Mouse (Mus musculus): ENCODE measurements at regions not wholly inside any gene's neighbourhood (a gene's known extent, or its start where the extent isn't known, plus 50 kb on each side); places are given as distances from the start of the nearest gene placed in this dataset.

DNA sequence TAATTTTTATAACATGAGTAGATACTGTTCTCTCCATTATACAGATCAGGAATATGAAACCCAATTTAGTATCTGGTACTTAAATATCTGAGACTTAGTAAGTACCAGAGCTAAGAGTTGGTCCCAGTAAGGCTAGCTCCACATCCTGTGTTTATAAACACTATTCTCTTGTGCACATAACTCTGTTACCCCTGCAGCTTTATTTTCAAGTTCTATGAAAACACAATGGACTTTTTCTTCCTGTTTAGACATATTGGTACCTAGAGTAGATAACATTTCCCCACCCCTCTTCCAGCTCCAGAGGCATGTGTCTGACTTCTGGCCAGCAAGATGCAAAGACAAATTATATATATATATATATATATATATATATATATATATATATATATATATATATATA, 216.8 kb downstream of the Gm826 start:
- no peak for ATAC-seq (ENCODE audit: insufficient number of reproducible peaks, low FRiP score, low TSS enrichment, low read depth)

DNA sequence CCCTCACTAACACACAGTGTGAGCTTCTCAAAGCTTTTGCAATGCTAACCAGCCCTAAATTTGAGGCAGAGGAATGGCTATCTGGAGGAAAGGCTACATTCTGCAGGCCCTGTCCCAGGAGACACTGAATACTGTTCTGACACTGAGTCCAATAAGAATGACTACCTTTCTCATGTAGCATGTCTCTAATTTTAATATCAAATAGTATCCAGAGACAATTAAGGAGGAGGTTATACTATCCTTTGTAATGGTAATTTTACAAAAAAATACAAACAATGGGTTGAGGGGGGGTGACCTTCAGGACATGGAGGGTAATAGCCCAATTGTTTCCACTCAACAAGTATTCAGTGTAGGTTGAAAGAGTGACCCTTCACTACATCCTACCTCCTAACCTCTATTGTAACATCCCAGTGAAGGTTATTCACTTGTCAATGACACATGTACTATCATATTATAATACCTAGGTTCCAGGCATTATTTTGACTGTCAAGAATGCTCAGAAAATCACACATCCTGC, 222.7 kb downstream of the Gm826 start:
- no peaks in the 10 kb centered on the region for H3K4me1 ChIP-seq
- no peak for ATAC-seq (ENCODE audit: insufficient number of reproducible peaks, low FRiP score, low TSS enrichment, low read depth)
- H3K4me2 ChIP-seq (replicated peaks) = no peak overlapping the region
- no peaks in the 10 kb centered on the region for H3K9me3 ChIP-seq (replicated peaks)
- no peaks in the 10 kb centered on the region for H3K36me3 ChIP-seq
- no peak overlapping the region for H3K9ac ChIP-seq
- H3K27ac ChIP-seq (replicated peaks) = no peak overlapping the region
- H3K27me3 ChIP-seq = no peaks in the 10 kb centered on the region
- no peak overlapping the region for H3K4me3 ChIP-seq (replicated peaks)

More for the DNA sequence above, 216.8 kb downstream of the Gm826 start:
- Histone ChIP-seq H3K4me1 (no peaks in the 10 kb centered on the region), H3K9ac (no peak overlapping the region), H3K4me2 (replicated peaks) (no peak overlapping the region), H3K9me3 (replicated peaks) (no peaks in the 10 kb centered on the region), H3K27ac (replicated peaks) (no peak overlapping the region), H3K4me3 (replicated peaks) (no peak overlapping the region), H3K27me3 (no peaks in the 10 kb centered on the region), H3K36me3 (no peaks in the 10 kb centered on the region)

DNA sequence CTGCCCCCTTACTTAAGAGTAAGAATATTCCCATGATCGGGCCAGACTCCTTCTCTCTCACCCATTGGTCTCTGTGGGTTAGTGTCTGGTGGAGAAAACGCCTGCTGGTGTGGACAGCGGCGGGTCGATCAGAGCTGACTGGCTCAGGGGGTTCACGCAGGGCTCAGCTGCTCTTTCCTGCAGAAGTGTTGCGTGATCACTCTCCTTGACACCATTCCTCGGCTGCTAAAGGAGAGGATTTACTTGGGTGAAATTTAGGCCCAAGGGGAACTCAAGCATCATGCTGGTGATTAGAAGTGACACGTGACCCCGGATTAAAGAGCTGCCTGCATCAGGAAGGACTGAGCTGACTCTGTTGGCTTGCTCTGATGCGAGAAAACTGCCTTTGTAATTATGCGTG, 240.9 kb downstream of the Gm826 start:
- Histone ChIP-seq H3K9me3 (replicated peaks) (no peaks in the 10 kb centered on the region), H3K27me3 (no peaks in the 10 kb centered on the region), H3K9ac (no peak overlapping the region), H3K36me3 (no peaks in the 10 kb centered on the region), H3K27ac (replicated peaks) (no peak overlapping the region), H3K4me1 (no peaks in the 10 kb centered on the region), H3K4me3 (replicated peaks) (no peak overlapping the region), H3K4me2 (replicated peaks) (no peak overlapping the region)
- 31% methylated on average over 12 of the region's 12 CpGs for whole genome bisulfite sequencing
- no peak for ATAC-seq (ENCODE audit: insufficient number of reproducible peaks, low FRiP score, low TSS enrichment, low read depth)

DNA sequence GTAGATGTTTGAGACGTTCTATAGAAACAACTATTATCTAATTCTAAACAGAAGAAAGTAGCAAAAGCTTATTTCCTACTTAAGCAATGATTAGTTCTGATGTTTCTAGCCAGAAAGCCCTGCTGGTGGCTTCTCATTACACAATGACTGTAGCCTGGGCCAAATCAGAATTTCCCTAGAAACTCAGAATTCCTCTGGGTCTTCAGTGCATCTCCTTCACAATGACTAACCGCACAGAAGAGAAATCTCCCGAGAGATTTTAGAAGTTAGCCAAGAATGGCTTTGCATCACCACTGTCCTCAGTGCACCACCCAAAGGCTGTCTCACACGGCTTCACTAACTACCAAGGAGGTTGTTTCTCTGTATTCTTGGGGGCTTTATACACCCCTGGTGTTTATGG, 248.0 kb downstream of the Gm826 start:
- Histone ChIP-seq H3K36me3 (no peaks in the 10 kb centered on the region), H3K9me3 (replicated peaks) (no peaks in the 10 kb centered on the region), H3K27me3 (no peaks in the 10 kb centered on the region), H3K9ac (no peak overlapping the region), H3K4me1 (no peaks in the 10 kb centered on the region), H3K27ac (replicated peaks) (no peak overlapping the region), H3K4me3 (replicated peaks) (no peak overlapping the region), H3K4me2 (replicated peaks) (no peak overlapping the region)
- no peak for ATAC-seq (ENCODE audit: insufficient number of reproducible peaks, low FRiP score, low TSS enrichment, low read depth)
- WGBS = 78% methylated on average over 4 of the region's 4 CpGs

DNA sequence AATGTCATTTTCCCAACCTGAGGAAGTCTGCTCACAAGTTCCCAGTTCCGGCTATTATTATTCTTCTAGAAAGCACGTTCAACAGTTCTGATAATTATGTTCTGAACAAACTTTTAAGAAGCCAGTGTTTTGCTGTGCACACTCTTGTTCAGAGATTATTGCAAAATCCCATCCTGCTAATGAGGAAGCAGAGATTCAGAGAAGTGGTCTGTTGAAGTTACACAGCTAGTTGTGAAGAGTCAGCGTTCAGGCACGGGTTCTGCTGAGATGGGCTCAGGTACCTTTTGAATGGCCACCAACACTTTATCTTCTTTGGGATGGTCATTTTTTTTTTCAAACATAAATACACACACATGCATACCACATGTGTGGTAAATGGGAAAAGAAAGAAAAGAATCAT, 250.3 kb downstream of the Gm826 start:
- no peaks in the 10 kb centered on the region for H3K9me3 ChIP-seq (replicated peaks)
- no peak overlapping the region for H3K27ac ChIP-seq (replicated peaks)
- no peaks in the 10 kb centered on the region for H3K36me3 ChIP-seq
- no peak overlapping the region for H3K4me3 ChIP-seq (replicated peaks)
- H3K4me1 ChIP-seq = no peaks in the 10 kb centered on the region
- no peaks in the 10 kb centered on the region for H3K27me3 ChIP-seq
- no peak overlapping the region for H3K9ac ChIP-seq
- ATAC-seq (ENCODE audit: insufficient number of reproducible peaks, low FRiP score, low TSS enrichment, low read depth) = no peak
- H3K4me2 ChIP-seq (replicated peaks) = no peak overlapping the region
- WGBS = 79% methylated on average over 4 of the region's 4 CpGs

DNA sequence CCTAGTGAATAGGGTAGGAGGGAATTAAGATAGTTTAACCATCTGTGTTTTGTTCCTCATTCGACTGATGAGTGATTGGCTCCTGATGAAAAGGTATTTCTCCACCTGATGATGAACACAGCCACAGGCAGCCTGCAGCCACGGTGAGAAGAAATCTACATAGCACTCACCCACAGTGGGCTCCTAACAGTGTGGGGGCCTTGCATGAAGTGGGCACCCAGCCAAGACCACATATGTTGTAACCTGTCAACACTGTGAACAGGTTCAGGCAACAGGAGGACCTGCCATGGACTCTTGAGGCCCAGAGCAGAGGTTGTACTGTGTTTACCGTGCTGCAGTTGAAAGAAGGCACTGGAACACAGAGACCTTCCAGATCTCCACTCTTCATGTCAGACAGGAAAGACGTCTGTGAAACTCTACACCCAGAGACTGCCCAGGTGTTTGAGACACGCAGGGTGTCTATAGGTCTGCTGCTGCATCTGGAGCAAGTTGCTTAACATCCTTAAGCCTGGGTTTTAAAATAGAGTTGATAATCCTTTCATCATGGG, 251.8 kb downstream of the Gm826 start:
- Histone ChIP-seq H3K27me3 (no peaks in the 10 kb centered on the region), H3K4me3 (replicated peaks) (no peak overlapping the region), H3K27ac (replicated peaks) (no peak overlapping the region), H3K36me3 (no peaks in the 10 kb centered on the region), H3K4me2 (replicated peaks) (no peak overlapping the region), H3K4me1 (no peaks in the 10 kb centered on the region), H3K9me3 (replicated peaks) (no peaks in the 10 kb centered on the region), H3K9ac (no peak overlapping the region)
- ATAC-seq (ENCODE audit: insufficient number of reproducible peaks, low FRiP score, low TSS enrichment, low read depth) = peak; percentile 79; the same call in 1 of the 2 replicates
- WGBS = 34% methylated on average over 5 of the region's 5 CpGs

DNA sequence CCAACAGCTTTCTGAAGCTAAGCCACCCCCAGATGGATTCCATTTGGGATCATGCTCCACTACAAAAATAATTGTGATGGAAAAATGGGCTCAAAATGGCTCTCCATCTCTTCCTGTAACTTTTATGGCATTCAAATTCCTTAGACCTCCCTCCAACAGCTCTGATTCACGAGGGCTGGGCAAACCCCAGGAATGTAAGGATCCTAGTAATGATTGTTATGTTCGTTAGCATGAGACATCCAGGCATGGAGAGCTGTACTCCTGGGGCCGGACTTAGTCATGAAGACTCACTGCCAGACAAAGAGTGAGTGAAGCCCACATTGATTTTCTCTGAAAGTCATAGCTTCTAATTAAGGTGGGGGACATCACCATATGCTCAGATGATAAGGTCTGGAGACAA, 258.3 kb downstream of the Gm826 start:
- H3K27me3 ChIP-seq = no peaks in the 10 kb centered on the region
- H3K9me3 ChIP-seq (replicated peaks) = no peaks in the 10 kb centered on the region
- no peak for ATAC-seq (ENCODE audit: insufficient number of reproducible peaks, low FRiP score, low TSS enrichment, low read depth)
- 65% methylated on average over 3 of the region's 3 CpGs for WGBS
- no peak overlapping the region for H3K4me2 ChIP-seq (replicated peaks)
- no peak overlapping the region for H3K9ac ChIP-seq
- no peak overlapping the region for H3K27ac ChIP-seq (replicated peaks)
- H3K4me1 ChIP-seq = no peaks in the 10 kb centered on the region
- no peaks in the 10 kb centered on the region for H3K36me3 ChIP-seq
- H3K4me3 ChIP-seq (replicated peaks) = no peak overlapping the region

DNA sequence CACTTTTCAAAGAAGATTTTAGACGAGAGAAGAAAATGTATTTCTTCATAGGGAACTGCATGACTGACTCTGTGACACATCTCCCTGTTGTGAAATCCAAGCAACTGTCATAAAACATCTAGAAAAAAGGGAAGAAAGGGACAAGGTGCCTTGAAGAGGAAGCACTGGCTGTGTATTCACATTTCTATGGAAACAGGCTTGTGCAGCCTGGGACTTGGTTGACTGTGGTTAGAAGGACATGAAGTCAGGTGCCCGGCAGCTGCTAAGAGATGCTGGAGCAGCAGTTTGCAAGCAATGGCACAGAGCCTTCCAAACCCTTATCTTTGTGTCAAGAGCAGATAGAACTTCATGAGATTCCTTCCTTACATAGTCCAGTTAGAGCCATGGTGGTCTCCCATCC, 263.5 kb downstream of the Gm826 start:
- H3K4me1 ChIP-seq = peaks cover 9% of the 10 kb centered on the region
- ATAC-seq (ENCODE audit: insufficient number of reproducible peaks, low FRiP score, low TSS enrichment, low read depth) = no peak
- no peaks in the 10 kb centered on the region for H3K36me3 ChIP-seq
- H3K4me2 ChIP-seq (replicated peaks) = no peak overlapping the region
- H3K27ac ChIP-seq (replicated peaks) = no peak overlapping the region
- 79% methylated on average over 2 of the region's 2 CpGs for WGBS
- H3K27me3 ChIP-seq = no peaks in the 10 kb centered on the region
- no peaks in the 10 kb centered on the region for H3K9me3 ChIP-seq (replicated peaks)
- no peak overlapping the region for H3K9ac ChIP-seq
- H3K4me3 ChIP-seq (replicated peaks) = no peak overlapping the region

DNA sequence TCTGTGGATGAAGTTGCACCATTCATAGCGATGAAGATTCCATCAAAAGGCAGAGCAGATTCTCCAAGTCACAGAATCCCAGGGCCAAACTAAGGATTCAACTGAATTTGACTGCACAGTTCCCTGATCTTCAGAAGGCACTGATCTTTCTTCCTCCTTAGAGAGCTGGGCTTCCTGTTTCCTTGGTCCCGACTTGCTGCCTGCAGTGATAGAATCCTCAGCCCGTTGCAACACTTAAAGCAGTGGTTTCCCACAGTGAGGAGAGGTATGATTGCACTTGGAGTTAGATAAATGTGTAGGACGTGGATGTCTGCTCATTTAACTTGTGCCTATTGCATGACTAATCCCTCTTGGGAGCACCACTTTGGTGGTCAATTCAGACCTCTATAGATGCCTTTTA, 265.2 kb downstream of the Gm826 start:
- H3K4me2 ChIP-seq (replicated peaks) = no peak overlapping the region
- ATAC-seq (ENCODE audit: insufficient number of reproducible peaks, low FRiP score, low TSS enrichment, low read depth) = no peak
- no peak overlapping the region for H3K27ac ChIP-seq (replicated peaks)
- H3K4me1 ChIP-seq = peaks cover 9% of the 10 kb centered on the region
- no peaks in the 10 kb centered on the region for H3K36me3 ChIP-seq
- no peak overlapping the region for H3K9ac ChIP-seq
- no peaks in the 10 kb centered on the region for H3K27me3 ChIP-seq
- no peak overlapping the region for H3K4me3 ChIP-seq (replicated peaks)
- 73% methylated on average over 4 of the region's 4 CpGs for WGBS
- no peaks in the 10 kb centered on the region for H3K9me3 ChIP-seq (replicated peaks)

DNA sequence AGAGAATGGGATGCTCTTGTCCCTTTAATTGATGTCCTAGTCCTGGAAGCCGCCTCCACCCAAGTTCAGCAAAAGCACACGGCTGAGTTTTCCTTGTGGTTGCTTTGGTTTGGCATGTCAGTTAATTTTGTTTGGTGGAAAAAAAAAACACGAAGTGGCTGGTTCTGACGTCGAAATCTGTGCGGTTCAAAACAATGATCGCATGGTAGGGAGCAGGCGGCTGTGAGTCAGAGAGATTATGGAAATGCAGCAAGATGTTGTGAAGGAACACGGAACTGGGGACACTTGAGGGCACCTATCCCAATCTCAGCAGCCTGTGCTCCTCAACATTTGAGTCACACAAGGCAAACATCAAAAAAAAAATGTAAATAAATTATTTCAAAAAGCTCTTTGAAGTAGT, 266.1 kb downstream of the Gm826 start:
- H3K4me2 ChIP-seq (replicated peaks) = no peak overlapping the region
- no peak overlapping the region for H3K27ac ChIP-seq (replicated peaks)
- H3K9ac ChIP-seq = no peak overlapping the region
- H3K4me1 ChIP-seq = peaks cover 9% of the 10 kb centered on the region
- no peak for ATAC-seq (ENCODE audit: insufficient number of reproducible peaks, low FRiP score, low TSS enrichment, low read depth)
- H3K9me3 ChIP-seq (replicated peaks) = no peaks in the 10 kb centered on the region
- H3K4me3 ChIP-seq (replicated peaks) = no peak overlapping the region
- 70% methylated on average over 9 of the region's 9 CpGs for WGBS
- no peaks in the 10 kb centered on the region for H3K36me3 ChIP-seq
- H3K27me3 ChIP-seq = no peaks in the 10 kb centered on the region

DNA sequence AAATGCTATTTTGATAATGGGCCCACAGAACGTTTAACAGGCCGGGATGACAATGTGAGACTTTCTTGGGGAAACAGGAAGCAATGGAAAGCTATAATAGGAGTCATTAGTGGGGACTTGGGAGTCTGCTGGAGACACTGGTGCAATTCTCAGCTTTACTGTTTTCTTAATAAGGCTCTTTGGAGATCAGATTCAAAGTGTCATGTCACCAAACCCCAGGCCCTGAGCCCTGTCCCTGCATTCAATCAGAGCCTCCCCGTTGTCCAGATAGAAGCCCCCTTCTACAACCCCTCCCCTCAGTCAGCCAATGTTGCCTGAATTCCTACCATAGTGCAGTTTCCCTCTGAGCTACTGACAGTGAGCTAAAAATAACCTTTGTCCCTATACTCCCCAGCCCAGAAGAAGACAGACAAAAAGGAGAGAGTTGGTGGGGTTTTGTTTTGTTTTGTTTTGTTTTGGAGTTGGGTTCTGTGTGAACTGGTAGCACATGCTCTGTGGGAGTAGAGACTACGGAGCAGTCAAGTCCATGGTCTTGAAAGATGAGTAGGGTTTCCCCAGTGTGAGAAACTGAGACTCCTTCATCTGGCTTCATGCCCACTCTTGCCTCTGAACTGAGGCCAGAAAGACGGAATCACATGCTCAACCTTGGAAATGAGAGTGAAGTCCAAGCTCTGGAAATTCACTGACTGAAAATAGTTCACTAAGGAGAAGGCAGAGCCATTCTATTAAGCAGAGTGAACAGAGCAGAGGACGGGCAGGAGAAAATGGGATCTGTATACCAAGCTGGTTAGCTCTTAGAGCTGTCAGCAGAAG, 267.3 kb downstream of the Gm826 start:
- Histone ChIP-seq H3K4me1 (peaks cover 9% of the 10 kb centered on the region), H3K36me3 (no peaks in the 10 kb centered on the region), H3K4me3 (replicated peaks) (no peak overlapping the region), H3K27me3 (no peaks in the 10 kb centered on the region), H3K9me3 (replicated peaks) (no peaks in the 10 kb centered on the region), H3K27ac (replicated peaks) (no peak overlapping the region; the same call in 1 of the 2 replicates), H3K9ac (no peak overlapping the region), H3K4me2 (replicated peaks) (no peak overlapping the region)
- peak; percentile 39; the same call in 1 of the 2 replicates for ATAC-seq (ENCODE audit: insufficient number of reproducible peaks, low FRiP score, low TSS enrichment, low read depth)
- 32% methylated on average over 6 of the region's 6 CpGs for WGBS
